Mouse (Mus musculus) neural tube, embryonic 11.5 days (tissue): ENCODE results near the gene Zer1. TPM values are rescaled to one million over a fixed set of nuclear protein-coding genes. Genes with fewer than 3 reads are reported as not detected.
A peak's percentile ranks its signal among the peaks of the same experiment; 100 is the strongest.

Experiments
- ATAC-seq: fragments of 200-750 bp; cut with Nextera tagmentation; 2 replicates; pipeline ENCODE4 v1.8.0; 2017; ENCODE audit warnings: moderate number of reproducible peaks, mild to moderate bottlenecking, moderate TSS enrichment, moderate library complexity; ENCODE audit not compliant: insufficient read depth, low FRiP score, low TSS enrichment
- DNase-seq: peaks from one replicate; pipeline ENCODE4 v3.0.0-alpha.2; 2015; ENCODE audit warnings: low spot score
- H3K27ac ChIP-seq: fragments of 300-500 bp; sonication (generic); 2 replicates; pipeline ENCODE4 v1.5.1; 2014; ENCODE audit warnings: low read depth, mild to moderate bottlenecking, low read length
- H3K27me3 ChIP-seq: fragments of 300-500 bp; sonication (generic); 2 replicates; pipeline ENCODE4 v1.6.1; 2014; ENCODE audit warnings: mild to moderate bottlenecking, low read length, mixed read lengths; ENCODE audit not compliant: control insufficient read depth, insufficient read depth
- H3K36me3 ChIP-seq: fragments of 300-500 bp; sonication (generic); 2 replicates; pipeline ENCODE4 v1.6.1; 2014; ENCODE audit warnings: mild to moderate bottlenecking, low read length, moderate library complexity, mixed read lengths; ENCODE audit not compliant: control insufficient read depth, insufficient read depth
- H3K4me1 ChIP-seq: fragments of 300-500 bp; sonication (generic); 2 replicates; pipeline ENCODE4 v1.6.1; 2014; ENCODE audit warnings: low read length, mixed read lengths; ENCODE audit not compliant: control insufficient read depth, insufficient read depth
- H3K4me2 ChIP-seq: fragments of 300-500 bp; sonication (generic); 2 replicates; pipeline ENCODE4 v1.6.1; 2014; ENCODE audit warnings: low read depth, mild to moderate bottlenecking, moderate library complexity
- H3K4me3 ChIP-seq: fragments of 300-500 bp; sonication (generic); 2 replicates; pipeline ENCODE4 v1.5.1; 2014; ENCODE audit warnings: low read depth, low read length
- H3K9ac ChIP-seq: fragments of 300-500 bp; sonication (generic); 2 replicates; pipeline ENCODE4 v1.6.1; 2014; ENCODE audit warnings: mild to moderate bottlenecking, low read length
- H3K9me3 ChIP-seq: fragments of 300-500 bp; sonication (generic); 2 replicates; pipeline ENCODE4 v1.6.1; 2016; ENCODE audit warnings: low read length; ENCODE audit not compliant: control insufficient read depth
- WGBS: fragments of 180-500 bp; shearing (Covaris S2); extraction: QIAGEN DNeasy Blood & Tissue Kit; methylation state at CpG from one replicate; pipeline ENCODE4 v1.1.7; 2014; 5-methylcytosine and 5-hydroxymethylcytosine counted together
- polyA plus RNA-seq: library from polyadenylated mRNA; unstranded; fragments of >200 nt; fragmentation: Nextera tagmentation; extraction: Ambion mirVana; gene quantifications from 2 replicates; pipeline ENCODE4 v1.2.1, GENCODE M21; 2014

Gene Zer1
- polyA plus RNA-seq, 1 experiment from 2014 or later = 5.4 TPM

DNA sequence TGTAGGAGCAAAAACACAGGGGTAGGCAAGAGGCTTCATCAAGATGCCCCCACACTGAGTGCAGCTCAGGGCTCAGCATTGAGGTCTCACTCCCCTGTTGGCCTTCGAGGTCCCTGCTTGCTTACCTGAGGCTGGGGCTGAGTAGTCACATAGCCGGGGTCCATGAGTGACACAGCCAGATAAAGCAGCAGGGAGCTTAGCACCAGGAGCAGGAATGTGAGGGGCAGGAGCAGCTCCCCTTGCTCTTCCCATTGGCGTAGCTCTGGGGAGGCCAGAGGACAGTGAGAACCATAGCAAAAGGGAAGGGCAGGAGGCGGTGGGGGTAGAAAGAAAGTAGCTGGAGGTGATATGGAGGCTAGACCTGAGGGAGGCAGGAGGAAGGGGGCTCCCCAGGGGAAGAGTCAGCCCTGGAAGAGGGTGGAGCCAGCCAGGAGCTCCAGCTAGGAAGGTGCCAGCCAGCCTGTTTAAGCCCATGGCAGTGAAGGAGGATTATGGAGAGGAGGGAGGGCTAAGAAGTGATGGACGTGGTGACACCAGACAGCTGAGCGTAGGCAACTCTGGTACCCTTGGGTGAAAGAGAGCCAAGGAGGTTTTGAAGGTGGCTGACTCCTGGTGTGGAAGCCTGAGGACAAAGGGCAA, 32.0 kb downstream of the Zer1 start:
- Histone ChIP-seq H3K9me3 (no peaks in the 10 kb centered on the region), H3K9ac (no peak overlapping the region), H3K4me1 (peaks cover 4% of the 10 kb centered on the region), H3K36me3 (0 out of 2 replicates have a peak, but pooled peaks cover 2% of the 10 kb centered on the region), H3K4me2 (peak overlapping the region; percentile 73), H3K27ac (no peak overlapping the region), H3K4me3 (peak overlapping the region; percentile 55; the same call in 1 of the 2 replicates), H3K27me3 (no peaks in the 10 kb centered on the region)
- DNase-seq = no peak
- 60% methylated on average over 6 of the region's 6 CpGs for WGBS
- no peak for ATAC-seq

DNA sequence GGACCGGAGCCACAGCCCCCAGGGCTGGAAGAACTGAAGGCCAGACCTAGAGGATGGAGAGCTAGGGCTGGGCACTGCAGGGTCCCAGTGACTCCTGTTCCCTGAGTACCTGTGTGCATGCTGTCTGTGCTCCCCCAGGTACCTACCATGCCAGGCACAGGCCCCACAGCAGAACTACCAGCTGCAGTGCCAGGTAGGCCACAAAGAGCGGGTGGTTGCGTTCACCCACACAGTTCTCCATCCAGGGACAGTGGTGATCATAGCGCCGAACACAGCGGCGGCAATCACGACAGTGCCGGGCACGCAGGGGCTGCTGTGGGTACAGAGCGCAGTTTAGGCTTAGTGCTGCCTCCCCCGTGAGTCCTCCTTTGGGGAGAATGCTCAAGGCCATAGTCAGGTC, 32.9 kb downstream of the Zer1 start:
- ATAC-seq = no peak
- Histone ChIP-seq H3K4me2 (no peak overlapping the region), H3K27ac (no peak overlapping the region), H3K4me1 (peaks cover 4% of the 10 kb centered on the region), H3K9ac (no peak overlapping the region), H3K36me3 (0 out of 2 replicates have a peak, but pooled peaks cover 2% of the 10 kb centered on the region), H3K9me3 (no peaks in the 10 kb centered on the region), H3K27me3 (no peaks in the 10 kb centered on the region), H3K4me3 (no peak overlapping the region)
- 96% methylated on average over 12 of the region's 12 CpGs for WGBS
- DNase-seq = no peak

DNA sequence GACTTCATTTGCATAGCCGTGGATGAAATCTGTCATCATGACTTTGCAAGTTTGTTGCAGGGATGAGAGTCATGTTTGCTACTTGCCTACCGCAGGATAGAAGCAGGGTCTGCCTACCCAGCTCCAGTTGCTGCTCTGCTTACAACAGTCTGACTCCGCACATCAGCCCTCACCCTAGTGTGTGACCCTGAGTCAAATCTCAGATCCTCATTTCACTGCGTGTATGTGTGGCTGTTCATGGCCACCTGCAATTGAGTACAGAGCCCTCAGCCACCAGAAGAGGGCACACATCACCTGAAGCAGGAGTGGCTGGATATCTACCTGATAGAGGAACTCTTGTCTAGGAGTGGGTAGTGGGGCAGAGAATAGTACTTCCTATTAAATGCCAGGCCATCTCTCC, 37.1 kb downstream of the Zer1 start:
- no peak for ATAC-seq
- no peak overlapping the region for H3K9ac ChIP-seq
- 0 out of 2 replicates have a peak, but pooled peaks cover 2% of the 10 kb centered on the region for H3K36me3 ChIP-seq
- H3K4me1 ChIP-seq = no peaks in the 10 kb centered on the region
- H3K4me3 ChIP-seq = no peak overlapping the region
- 91% methylated on average over 4 of the region's 4 CpGs for WGBS
- no peak for DNase-seq
- H3K27ac ChIP-seq = no peak overlapping the region
- H3K9me3 ChIP-seq = no peaks in the 10 kb centered on the region
- H3K27me3 ChIP-seq = no peaks in the 10 kb centered on the region
- H3K4me2 ChIP-seq = no peak overlapping the region

DNA sequence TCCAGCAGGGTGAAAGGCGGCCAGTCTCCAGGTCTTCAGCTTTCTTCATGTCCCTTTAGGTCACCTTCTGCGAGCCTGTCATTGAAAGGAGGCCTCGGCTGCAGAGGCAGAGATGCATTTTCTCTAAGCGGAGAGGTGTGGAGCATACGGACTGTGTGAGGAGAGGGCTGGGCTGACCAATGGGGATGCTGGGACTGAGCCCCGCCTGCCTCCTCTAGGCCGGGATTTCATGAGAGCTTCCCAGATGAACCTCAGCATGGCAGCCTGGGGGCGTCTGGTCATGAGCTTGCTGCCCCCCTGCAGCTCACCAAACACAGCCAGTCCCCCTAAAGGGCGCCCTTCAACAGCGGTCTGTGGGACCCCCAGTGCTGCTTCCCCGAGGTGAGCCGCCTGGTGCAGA, 39.8 kb downstream of the Zer1 start:
- DNase-seq (no peak), ATAC-seq (no peak)
- peak overlapping the region; percentile 31 for H3K9ac ChIP-seq
- H3K4me1 ChIP-seq = no peaks in the 10 kb centered on the region
- 10% methylated on average over 12 of the region's 12 CpGs for WGBS
- no peaks in the 10 kb centered on the region for H3K9me3 ChIP-seq
- no peak overlapping the region for H3K27ac ChIP-seq
- H3K27me3 ChIP-seq = no peaks in the 10 kb centered on the region
- H3K36me3 ChIP-seq = no peaks in the 10 kb centered on the region
- peak overlapping the region; percentile 31 for H3K4me2 ChIP-seq
- H3K4me3 ChIP-seq = no peak overlapping the region

DNA sequence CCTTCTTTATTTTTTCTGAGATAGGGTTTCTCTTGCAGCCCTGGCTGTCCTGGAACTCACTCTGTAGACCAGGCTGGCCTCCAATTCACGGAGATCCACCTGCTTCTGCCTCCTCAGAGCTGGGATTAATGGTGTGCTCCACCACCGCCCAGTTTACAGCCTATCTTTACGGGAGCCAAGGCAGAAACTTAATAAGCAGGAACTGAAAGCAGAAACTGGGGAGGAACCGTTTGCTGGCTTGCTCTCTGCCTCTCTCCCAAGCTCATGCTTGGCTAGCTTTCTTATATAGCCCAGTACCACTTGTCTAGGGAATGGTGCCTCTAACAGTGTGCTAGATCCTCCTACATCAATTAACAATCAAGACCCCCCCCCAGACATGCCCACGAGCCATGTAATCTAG, 40.3 kb downstream of the Zer1 start:
- Histone ChIP-seq H3K4me3 (no peak overlapping the region), H3K27ac (no peak overlapping the region), H3K36me3 (no peaks in the 10 kb centered on the region), H3K27me3 (no peaks in the 10 kb centered on the region), H3K4me1 (no peaks in the 10 kb centered on the region), H3K4me2 (peak overlapping the region; percentile 31; the same call in 1 of the 2 replicates), H3K9ac (no peak overlapping the region), H3K9me3 (no peaks in the 10 kb centered on the region)
- DNase-seq = no peak
- WGBS = 39% methylated on average over 5 of the region's 5 CpGs
- no peak for ATAC-seq

DNA sequence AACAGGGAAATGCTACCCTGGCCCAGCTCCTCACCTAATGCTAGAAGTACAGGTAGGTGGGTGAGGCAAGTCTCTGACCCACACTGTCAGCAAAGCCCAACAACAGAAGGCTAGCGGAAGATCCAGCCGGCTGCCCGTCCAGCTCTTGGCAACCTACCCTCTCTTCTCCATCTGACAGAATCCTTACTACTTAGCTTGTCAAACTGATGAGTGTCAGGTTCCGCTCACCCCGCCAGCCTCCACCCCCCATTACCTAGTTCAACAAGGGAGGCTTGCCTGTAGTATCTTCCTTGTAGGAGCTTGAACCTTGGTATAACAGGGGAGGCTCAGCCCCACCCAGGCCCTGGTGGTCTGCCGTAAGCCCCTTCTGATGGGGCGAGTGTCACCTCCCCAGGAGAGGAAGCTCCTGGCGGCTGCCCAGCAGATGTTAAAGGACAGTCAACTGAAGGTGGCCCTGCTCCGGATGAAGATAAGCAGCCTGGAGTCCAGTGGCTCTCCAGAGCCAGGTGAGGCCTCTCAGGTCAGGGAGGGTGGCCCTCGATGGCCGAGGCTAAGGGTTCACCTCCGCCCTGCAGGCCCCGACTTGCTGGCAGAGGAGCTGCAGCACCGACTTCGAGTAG, 44.1 kb downstream of the Zer1 start:
- Histone ChIP-seq H3K36me3 (no peaks in the 10 kb centered on the region), H3K4me3 (no peak overlapping the region), H3K9me3 (no peaks in the 10 kb centered on the region), H3K27me3 (no peaks in the 10 kb centered on the region), H3K4me1 (no peaks in the 10 kb centered on the region; the same call in 1 of the 2 replicates), H3K9ac (peak overlapping the region; percentile 14; the same call in 1 of the 2 replicates), H3K27ac (no peak overlapping the region), H3K4me2 (no peak overlapping the region)
- WGBS = 90% methylated on average over 15 of the region's 15 CpGs
- ATAC-seq (no peak), DNase-seq (no peak)

DNA sequence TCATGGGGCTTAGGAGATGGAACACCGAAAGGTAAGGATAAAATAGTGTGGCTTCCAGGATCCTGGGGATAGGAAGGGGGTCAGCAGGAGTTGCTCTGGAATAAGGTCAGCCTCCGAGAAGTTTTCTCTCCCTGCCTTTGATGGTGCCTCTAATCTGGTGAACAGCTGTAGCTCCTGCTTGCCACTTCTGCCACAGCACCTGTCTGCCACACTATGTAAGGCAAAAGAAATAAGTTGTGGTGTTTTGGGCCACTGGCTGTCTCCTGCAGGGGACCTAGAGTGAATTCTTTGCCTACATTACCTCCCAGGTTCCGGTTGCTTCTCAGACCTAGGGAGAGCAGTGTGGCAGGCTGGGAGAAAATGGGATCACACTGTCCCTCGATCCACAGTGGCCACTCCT, 45.6 kb downstream of the Zer1 start:
- H3K27me3 ChIP-seq = no peaks in the 10 kb centered on the region
- no peaks in the 10 kb centered on the region for H3K9me3 ChIP-seq
- H3K36me3 ChIP-seq = no peaks in the 10 kb centered on the region
- no peak overlapping the region for H3K4me2 ChIP-seq
- no peak overlapping the region for H3K9ac ChIP-seq
- WGBS = 77% methylated on average over 4 of the region's 4 CpGs
- H3K4me3 ChIP-seq = no peak overlapping the region
- no peak for ATAC-seq
- H3K27ac ChIP-seq = no peak overlapping the region
- DNase-seq = no peak
- H3K4me1 ChIP-seq = no peaks in the 10 kb centered on the region; the same call in 1 of the 2 replicates

DNA sequence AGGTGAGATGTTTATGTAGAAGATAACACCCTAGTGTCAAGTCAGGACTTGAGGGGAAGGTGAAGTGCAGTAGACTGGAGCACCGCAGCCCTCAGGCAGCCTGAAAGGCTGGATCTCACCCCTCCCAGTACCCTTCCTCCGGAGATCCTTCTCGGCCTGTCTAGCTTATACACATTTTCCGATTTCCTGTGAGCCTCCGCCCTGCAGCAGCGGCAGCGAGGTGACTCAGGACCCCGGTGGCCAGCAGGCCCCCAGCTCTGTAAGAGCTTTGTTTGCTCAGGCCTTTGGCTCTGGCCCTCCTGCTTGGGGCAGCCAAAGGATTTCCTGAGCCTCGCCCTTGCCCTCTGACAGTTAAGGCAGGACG, 46.1 kb downstream of the Zer1 start:
- Histone ChIP-seq H3K4me2 (peak overlapping the region; percentile 98), H3K36me3 (no peaks in the 10 kb centered on the region), H3K27me3 (no peaks in the 10 kb centered on the region), H3K4me1 (no peaks in the 10 kb centered on the region; the same call in 1 of the 2 replicates), H3K27ac (no peak overlapping the region), H3K9me3 (no peaks in the 10 kb centered on the region), H3K4me3 (no peak overlapping the region), H3K9ac (no peak overlapping the region)
- WGBS = 25% methylated on average over 10 of the region's 10 CpGs
- ATAC-seq (no peak), DNase-seq (no peak)
